Mouse (Mus musculus) kidney, embryonic 15.5 days (tissue): ENCODE measurements around the gene Col18a1. TPM values are rescaled to one million over a fixed set of nuclear protein-coding genes. Genes with fewer than 3 reads are reported as not detected.

Experiments
- ATAC-seq: fragments of 200-750 bp; cut with Nextera tagmentation; replicated peaks from 2 replicates; pipeline ENCODE4 v1.8.0; 2017; ENCODE audit warnings: moderate TSS enrichment; ENCODE audit not compliant: low FRiP score
- H3K27ac ChIP-seq: fragments of 300-500 bp; sonication (generic); 2 replicates; pipeline ENCODE4 v1.5.1; 2015; ENCODE audit warnings: mild to moderate bottlenecking, inconsistent platforms
- H3K27me3 ChIP-seq: fragments of 300-500 bp; sonication (generic); 2 replicates; pipeline ENCODE4 v1.6.1; 2015; ENCODE audit warnings: inconsistent platforms
- H3K36me3 ChIP-seq: fragments of 300-500 bp; sonication (generic); 2 replicates; pipeline ENCODE4 v1.6.1; 2015; ENCODE audit warnings: inconsistent platforms
- H3K4me1 ChIP-seq: fragments of 300-500 bp; sonication (generic); 2 replicates; pipeline ENCODE4 v1.6.1; 2015; ENCODE audit warnings: inconsistent platforms
- H3K4me2 ChIP-seq: fragments of 300-500 bp; sonication (generic); 2 replicates; pipeline ENCODE4 v1.6.1; 2015; ENCODE audit warnings: moderate library complexity, mild to moderate bottlenecking, inconsistent platforms
- H3K4me3 ChIP-seq: fragments of 300-500 bp; sonication (generic); replicated peaks from 2 replicates; pipeline ENCODE4 v1.5.1; 2015; ENCODE audit warnings: mild to moderate bottlenecking, inconsistent platforms
- H3K9ac ChIP-seq: fragments of 300-500 bp; sonication (generic); 2 replicates; pipeline ENCODE4 v1.6.1; 2015; ENCODE audit warnings: mild to moderate bottlenecking, inconsistent platforms
- H3K9me3 ChIP-seq: fragments of 300-500 bp; sonication (generic); replicated peaks from 2 replicates; pipeline ENCODE4 v1.6.1; 2016; ENCODE audit warnings: inconsistent platforms
- WGBS: fragments of 180-500 bp; shearing (Covaris S2); methylation state at CpG from one replicate; pipeline ENCODE4 v1.1.7; 2015; ENCODE audit warnings: mixed read lengths; 5-methylcytosine and 5-hydroxymethylcytosine counted together
- polyA plus RNA-seq: library from polyadenylated mRNA; unstranded; fragments of >200 nt; fragmentation: Nextera tagmentation; extraction: Ambion mirVana; gene quantifications from 2 replicates; pipeline ENCODE4 v1.2.1, GENCODE M21; 2015

Gene Col18a1
- polyA plus RNA-seq, 1 experiment from 2014 or later: 206 TPM

DNA sequence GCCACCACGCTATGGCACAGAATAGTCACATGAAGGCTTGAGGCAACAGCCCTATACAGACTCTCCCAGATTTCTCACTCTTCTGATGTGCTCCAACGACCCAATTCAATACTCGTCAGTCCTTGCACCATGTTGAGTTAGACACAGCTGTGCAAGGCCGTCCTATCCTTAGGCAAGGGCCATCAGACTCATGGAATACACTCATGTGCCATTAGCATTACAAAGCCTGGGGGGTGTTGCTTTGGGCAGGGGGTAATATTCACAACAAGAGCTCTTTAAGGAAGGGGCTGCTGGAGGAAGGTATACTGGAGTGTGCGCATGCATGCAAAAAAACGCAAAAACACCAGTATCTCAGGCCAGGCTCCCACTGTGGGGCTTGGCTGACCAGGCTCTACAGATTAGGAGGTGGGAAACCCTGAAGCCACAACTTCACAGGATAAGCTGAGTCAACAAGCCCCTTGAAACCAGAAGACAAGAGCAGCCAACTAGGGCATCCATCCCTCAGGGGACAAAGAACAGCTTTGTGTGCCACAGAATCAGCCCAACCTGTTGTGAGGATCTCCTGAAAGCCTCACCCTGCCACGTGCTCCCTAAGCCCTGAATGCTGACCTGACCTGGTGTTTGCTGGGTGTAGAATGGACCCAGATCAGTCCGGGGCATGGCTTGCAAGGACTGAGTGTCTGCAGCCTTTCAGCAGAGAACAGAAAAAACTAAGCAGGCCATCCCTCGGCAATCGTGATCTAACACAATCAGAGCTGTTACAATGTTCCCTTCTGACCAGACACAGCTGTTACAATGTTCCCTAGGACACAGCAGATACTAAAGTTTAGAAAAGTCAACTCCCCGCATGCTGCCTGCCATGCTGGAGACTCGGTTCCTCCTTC, 69.1 kb downstream of the Col18a1 start:
- Histone ChIP-seq H3K4me3 (no peak overlapping the region), H3K27me3 (no peaks in the 10 kb centered on the region), H3K4me2 (no peak overlapping the region), H3K36me3 (peaks cover 41% of the 10 kb centered on the region), H3K27ac (peak overlapping the region; percentile 63), H3K9me3 (peaks cover 11% of the 10 kb centered on the region; the same call in 1 of the 2 replicates), H3K4me1 (peaks cover 19% of the 10 kb centered on the region), H3K9ac (no peak overlapping the region)
- no peak for ATAC-seq
- WGBS: 65% methylated on average over 12 of the region's 12 CpGs

DNA sequence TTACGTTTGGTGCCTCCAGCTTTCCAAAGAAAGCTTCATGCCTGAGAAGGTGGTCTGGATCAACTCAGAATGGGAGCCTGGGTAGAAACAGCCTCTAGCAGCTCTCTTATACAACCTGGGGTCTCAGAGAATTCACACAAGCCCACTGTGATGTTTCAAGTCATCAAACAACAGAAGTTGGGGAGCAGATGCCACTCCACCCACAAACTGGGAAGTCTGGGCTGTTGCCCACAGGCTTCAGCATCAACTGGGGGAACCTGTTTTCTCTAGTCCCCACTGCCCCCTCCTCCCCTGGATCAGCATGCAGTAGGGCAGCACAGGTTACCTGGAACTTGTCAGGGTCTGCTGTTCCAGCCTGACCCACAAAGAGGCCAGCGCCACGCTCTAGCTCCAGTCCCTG, 70.7 kb downstream of the Col18a1 start:
- Histone ChIP-seq H3K4me3 (no peak overlapping the region), H3K4me2 (no peak overlapping the region), H3K9me3 (peaks cover 11% of the 10 kb centered on the region; the same call in 1 of the 2 replicates), H3K36me3 (peaks cover 42% of the 10 kb centered on the region), H3K27ac (no peak overlapping the region), H3K9ac (no peak overlapping the region), H3K27me3 (no peaks in the 10 kb centered on the region), H3K4me1 (peaks cover 23% of the 10 kb centered on the region)
- no peak for ATAC-seq
- 94% methylated on average over 3 of the region's 3 CpGs for WGBS

DNA sequence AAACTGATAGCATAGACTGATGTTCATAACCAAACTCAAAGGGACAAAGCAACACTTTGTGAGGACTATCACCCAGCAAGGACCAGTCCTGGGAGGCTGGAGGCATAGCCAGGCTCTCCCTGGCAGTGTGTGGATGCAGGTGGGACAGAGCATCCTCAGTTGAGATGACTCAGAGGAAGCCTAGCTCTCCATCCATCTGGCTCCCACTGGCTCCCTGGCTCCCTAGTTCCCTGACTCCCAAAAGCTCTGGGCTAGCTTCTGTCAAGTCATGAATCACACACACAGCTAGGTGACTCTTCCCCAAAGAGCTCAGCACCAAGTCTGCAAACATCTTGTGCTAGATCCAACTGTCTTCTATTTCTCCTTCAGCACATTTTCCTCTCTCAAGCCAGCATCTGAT, 72.5 kb downstream of the Col18a1 start:
- no peak overlapping the region for H3K4me2 ChIP-seq
- no peaks in the 10 kb centered on the region for H3K27me3 ChIP-seq
- H3K27ac ChIP-seq: no peak overlapping the region
- H3K4me1 ChIP-seq: peaks cover 35% of the 10 kb centered on the region
- peaks cover 11% of the 10 kb centered on the region; the same call in 1 of the 2 replicates for H3K9me3 ChIP-seq
- no peak overlapping the region for H3K9ac ChIP-seq
- no peak for ATAC-seq
- H3K4me3 ChIP-seq: no peak overlapping the region
- H3K36me3 ChIP-seq: peaks cover 43% of the 10 kb centered on the region

DNA sequence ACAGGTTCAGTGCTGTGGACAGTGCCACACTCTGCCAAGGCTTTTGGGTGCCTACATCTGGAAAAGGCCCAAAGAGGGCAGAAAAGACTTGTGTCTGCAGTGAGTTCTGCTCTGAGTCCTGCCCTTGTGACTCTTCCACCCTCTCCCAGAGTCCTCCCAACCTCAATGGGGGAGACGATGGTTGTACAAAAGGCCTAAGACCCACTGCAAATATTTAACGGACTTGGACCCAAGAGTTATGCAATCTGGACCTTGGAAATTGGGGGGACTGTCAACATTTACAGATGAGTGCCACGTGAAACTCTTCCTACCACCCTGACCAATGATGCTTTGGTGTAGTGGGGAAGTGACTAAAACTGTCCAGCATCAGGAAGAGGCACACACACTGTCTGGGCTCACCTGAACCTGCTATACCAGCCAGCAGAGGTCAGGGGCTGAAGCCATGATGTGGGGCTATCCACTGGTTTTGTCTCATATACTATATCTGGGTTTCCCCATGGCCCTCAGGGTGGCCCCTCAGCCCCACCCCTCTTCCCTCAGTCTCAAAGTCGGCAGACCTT, 74.7 kb downstream of the Col18a1 start:
- 75% methylated on average over 4 of the region's 4 CpGs for WGBS
- H3K4me2 ChIP-seq: no peak overlapping the region
- peaks cover 11% of the 10 kb centered on the region; the same call in 1 of the 2 replicates for H3K9me3 ChIP-seq
- H3K4me3 ChIP-seq: no peak overlapping the region
- H3K36me3 ChIP-seq: peaks cover 64% of the 10 kb centered on the region
- ATAC-seq: no peak
- peaks cover 21% of the 10 kb centered on the region for H3K4me1 ChIP-seq
- no peak overlapping the region for H3K27ac ChIP-seq
- no peak overlapping the region for H3K9ac ChIP-seq
- H3K27me3 ChIP-seq: no peaks in the 10 kb centered on the region

DNA sequence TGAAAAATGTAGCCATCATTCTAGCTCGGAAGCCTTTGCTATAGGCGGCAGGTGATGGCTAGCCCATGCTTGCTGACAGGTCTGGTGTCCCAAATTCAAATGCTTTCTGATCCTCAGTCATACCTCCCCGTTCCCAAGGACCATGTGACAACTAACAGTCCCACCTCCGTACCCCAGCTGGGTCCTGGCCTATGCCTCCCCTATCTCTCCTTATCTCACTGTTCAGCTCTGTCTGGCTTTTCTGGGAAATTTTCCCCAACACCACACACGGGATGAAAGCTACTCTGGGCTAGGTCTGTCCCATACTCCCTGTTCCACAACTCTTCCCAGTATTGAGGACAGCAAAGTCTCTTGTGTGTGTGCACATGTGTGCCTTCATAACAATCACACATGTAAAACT, 76.3 kb downstream of the Col18a1 start:
- Histone ChIP-seq H3K9ac (no peak overlapping the region), H3K36me3 (peaks cover 66% of the 10 kb centered on the region), H3K27me3 (no peaks in the 10 kb centered on the region), H3K4me2 (no peak overlapping the region), H3K27ac (no peak overlapping the region), H3K4me1 (peaks cover 21% of the 10 kb centered on the region), H3K9me3 (peaks cover 11% of the 10 kb centered on the region; the same call in 1 of the 2 replicates), H3K4me3 (no peak overlapping the region)
- no peak for ATAC-seq
- 71% methylated on average over 5 of the region's 5 CpGs for WGBS

DNA sequence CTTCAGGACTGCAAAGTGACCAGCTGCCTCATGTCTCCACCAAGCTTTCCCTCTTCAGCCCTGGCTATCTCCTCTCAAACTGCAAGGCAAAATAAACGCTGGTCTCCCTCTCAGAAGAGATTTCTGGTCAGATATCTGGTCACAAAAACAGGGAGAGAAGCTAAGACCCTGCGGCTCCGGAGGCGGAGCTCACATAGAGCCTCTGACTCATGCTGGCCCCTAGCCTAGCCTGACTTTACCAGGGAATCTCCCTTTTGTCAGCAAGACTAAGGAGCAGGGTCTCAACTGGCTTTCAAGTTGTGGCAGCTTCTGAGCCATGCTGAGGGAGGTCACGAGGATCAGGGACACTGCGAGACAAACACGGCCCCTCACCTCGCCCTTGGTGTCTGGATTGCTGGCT, 77.0 kb downstream of the Col18a1 start:
- H3K27me3 ChIP-seq: no peaks in the 10 kb centered on the region
- 0 out of 2 replicates have a peak overlapping the region, but pooled peaks have one; percentile 4 for H3K9ac ChIP-seq
- 0 out of 2 replicates have a peak overlapping the region, but pooled peaks have one; percentile 20 for H3K4me2 ChIP-seq
- no peak overlapping the region for H3K4me3 ChIP-seq
- peaks cover 65% of the 10 kb centered on the region for H3K36me3 ChIP-seq
- H3K27ac ChIP-seq: peak overlapping the region; percentile 68
- peaks cover 11% of the 10 kb centered on the region; the same call in 1 of the 2 replicates for H3K9me3 ChIP-seq
- peak; percentile 63; the same call in 1 of the 2 replicates for ATAC-seq
- 53% methylated on average over 8 of the region's 8 CpGs for WGBS
- peaks cover 25% of the 10 kb centered on the region for H3K4me1 ChIP-seq

DNA sequence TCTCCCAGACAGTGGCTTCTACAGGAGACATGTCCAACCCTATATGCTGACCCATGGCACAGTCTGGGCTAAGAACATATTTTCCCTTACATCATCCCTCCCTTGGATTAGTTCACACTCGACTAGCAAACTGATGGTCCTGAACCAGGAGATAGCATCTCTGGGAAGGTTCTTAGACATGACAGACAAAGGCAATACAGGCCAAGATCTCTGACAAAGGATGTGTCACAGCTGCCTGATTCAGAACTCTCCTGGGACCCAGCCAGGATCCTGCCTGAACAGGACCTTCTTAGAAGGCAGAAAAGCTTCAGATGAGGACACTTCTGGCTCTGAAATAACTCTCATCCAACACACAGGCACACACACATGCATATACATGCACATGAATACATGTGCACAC, 81.8 kb downstream of the Col18a1 start:
- H3K4me1 ChIP-seq: peaks cover 24% of the 10 kb centered on the region
- no peaks in the 10 kb centered on the region for H3K27me3 ChIP-seq
- ATAC-seq: no peak
- H3K36me3 ChIP-seq: peaks cover 64% of the 10 kb centered on the region
- H3K9me3 ChIP-seq: no peaks in the 10 kb centered on the region
- no peak overlapping the region for H3K4me2 ChIP-seq
- no peak overlapping the region for H3K9ac ChIP-seq
- H3K4me3 ChIP-seq: no peak overlapping the region
- WGBS: 33% methylated on average over 1 of the region's 1 CpGs
- 0 out of 2 replicates have a peak overlapping the region, but pooled peaks have one; percentile 9 for H3K27ac ChIP-seq

DNA sequence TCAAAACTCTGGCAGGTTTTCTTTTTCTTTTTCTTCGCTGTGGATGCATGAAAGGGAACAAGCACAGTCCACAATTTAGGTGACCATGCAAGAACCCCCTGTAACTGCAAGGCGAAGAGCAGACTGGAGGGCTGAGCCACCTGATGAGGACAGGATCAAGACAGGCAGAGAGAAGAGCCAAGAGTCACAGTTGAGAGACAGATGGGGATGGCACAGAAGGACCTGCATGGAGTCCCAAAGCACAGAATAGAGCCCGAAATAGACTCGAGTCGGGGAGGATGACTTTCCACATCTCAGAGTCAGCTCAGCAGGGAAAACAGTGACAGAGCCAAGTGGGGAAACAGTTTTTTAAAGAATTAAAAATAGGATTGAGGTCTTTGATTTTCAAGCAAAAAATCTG, 83.4 kb downstream of the Col18a1 start:
- no peak overlapping the region for H3K4me3 ChIP-seq
- H3K9ac ChIP-seq: no peak overlapping the region
- H3K4me2 ChIP-seq: no peak overlapping the region
- peak overlapping the region; percentile 56 for H3K27ac ChIP-seq
- H3K36me3 ChIP-seq: peaks cover 71% of the 10 kb centered on the region
- WGBS: 76% methylated on average over 5 of the region's 5 CpGs
- no peak for ATAC-seq
- H3K27me3 ChIP-seq: no peaks in the 10 kb centered on the region
- peaks cover 19% of the 10 kb centered on the region; the same call in 1 of the 2 replicates for H3K4me1 ChIP-seq
- H3K9me3 ChIP-seq: no peaks in the 10 kb centered on the region

DNA sequence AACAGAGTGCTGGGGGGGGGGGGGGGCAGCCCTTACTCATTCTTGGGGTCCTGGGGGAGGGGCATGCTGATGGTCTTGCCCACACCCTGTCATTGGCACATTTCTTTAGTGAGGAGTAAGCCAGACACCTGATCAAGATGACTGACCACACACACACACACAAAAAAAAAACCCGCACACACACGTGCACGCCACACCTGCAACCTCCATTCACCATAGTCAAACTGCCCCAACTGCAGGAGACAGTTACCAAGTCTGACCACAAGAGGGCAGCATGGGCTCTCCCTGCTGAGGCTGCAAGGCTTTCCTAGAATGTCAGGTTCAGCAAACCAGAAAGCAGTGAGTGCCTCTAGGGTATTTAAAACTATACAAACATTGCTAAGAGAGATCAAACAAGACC, 83.9 kb downstream of the Col18a1 start:
- Histone ChIP-seq H3K9me3 (no peaks in the 10 kb centered on the region), H3K27me3 (no peaks in the 10 kb centered on the region), H3K4me3 (no peak overlapping the region), H3K27ac (peak overlapping the region; percentile 56), H3K36me3 (peaks cover 71% of the 10 kb centered on the region), H3K4me1 (peaks cover 19% of the 10 kb centered on the region; the same call in 1 of the 2 replicates), H3K4me2 (no peak overlapping the region), H3K9ac (no peak overlapping the region)
- no peak for ATAC-seq
- 8% methylated on average over 3 of the region's 3 CpGs for WGBS

DNA sequence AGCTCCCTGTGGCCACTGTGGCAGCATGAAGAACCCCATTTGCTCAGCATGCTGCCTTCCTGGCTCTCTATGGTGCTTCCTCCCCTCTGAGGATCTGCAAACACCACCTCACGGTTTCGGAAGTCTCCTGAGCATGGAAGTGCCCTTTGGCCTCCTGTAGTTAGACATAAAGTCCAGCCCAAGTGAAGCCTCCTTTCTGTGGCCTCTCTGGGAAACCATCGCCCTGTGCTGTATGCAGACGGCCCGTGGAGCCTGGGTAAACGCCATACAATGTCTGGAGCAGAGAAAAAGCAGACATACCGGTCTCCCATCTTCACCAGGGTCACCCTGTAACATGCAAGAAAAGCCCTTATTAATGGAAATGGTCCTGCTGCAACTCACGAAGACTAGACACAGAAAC, 87.4 kb downstream of the Col18a1 start:
- Histone ChIP-seq H3K9me3 (no peaks in the 10 kb centered on the region), H3K9ac (no peak overlapping the region), H3K4me1 (peaks cover 11% of the 10 kb centered on the region; the same call in 1 of the 2 replicates), H3K27me3 (no peaks in the 10 kb centered on the region), H3K4me2 (no peak overlapping the region), H3K4me3 (no peak overlapping the region), H3K27ac (peak overlapping the region; percentile 15), H3K36me3 (peaks cover 71% of the 10 kb centered on the region)
- peak; percentile 55; the same call in 1 of the 2 replicates for ATAC-seq
- 81% methylated on average over 8 of the region's 8 CpGs for WGBS

DNA sequence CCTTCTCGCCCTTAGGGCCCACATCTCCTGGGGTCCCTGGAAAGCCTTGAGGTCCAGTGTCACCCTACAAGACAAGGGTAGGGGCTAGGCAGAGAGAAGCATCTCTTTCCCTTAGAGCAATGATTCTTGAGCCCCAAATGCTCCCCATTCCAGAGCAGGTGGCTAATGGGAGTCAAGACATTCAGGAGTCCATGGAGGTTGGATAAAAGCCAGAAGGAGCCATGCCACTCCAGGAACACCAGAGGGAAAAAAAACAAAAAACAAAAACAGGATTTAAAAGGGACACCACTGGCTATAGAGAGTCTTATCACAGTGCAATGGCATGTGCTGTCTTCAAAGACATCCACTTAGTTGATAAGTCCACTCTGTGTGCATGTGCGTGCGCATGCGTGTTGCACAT, 87.9 kb downstream of the Col18a1 start:
- Histone ChIP-seq H3K27me3 (no peaks in the 10 kb centered on the region), H3K9me3 (no peaks in the 10 kb centered on the region), H3K9ac (no peak overlapping the region), H3K36me3 (peaks cover 73% of the 10 kb centered on the region), H3K4me2 (no peak overlapping the region), H3K27ac (peak overlapping the region; percentile 15), H3K4me3 (no peak overlapping the region), H3K4me1 (peaks cover 9% of the 10 kb centered on the region; the same call in 1 of the 2 replicates)
- ATAC-seq: no peak
- WGBS: 100% methylated on average over 4 of the region's 4 CpGs

DNA sequence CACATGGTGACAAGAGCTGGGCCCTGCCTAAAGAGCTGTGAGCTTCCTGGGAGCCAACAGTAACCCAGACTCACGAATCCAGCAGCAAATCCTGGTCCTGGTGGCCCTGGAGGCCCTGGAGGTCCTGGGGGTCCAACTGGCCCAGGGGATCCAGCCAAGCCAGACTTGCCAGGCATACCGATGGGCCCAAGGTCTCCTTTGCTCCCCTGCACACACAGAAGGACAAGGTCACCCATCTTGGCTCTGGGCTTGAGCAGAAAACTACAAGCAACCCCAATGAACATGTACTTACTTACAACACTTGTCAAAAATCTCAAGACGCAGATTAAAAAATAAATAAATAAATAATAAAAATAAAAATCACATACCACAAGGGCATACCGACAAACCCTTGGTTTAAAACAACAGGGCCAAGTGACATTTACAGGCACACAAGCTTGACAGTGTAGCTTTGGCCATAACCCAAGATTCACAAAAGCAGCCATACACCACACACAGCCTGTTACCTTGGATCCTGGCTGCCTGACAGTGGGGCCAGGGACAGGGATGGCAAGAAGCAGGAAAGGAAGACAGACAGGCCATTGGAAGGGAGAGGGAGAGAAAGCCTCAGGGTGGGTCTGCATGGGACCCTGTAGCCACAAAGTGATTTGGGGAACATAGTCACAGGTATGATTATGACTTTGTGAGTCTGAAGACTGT, 91.9 kb downstream of the Col18a1 start:
- Histone ChIP-seq H3K27ac (no peak overlapping the region), H3K9ac (no peak overlapping the region), H3K4me3 (no peak overlapping the region), H3K36me3 (peaks cover 97% of the 10 kb centered on the region), H3K4me2 (no peak overlapping the region), H3K9me3 (no peaks in the 10 kb centered on the region), H3K27me3 (no peaks in the 10 kb centered on the region), H3K4me1 (no peaks in the 10 kb centered on the region)
- no peak for ATAC-seq
- 79% methylated on average over 4 of the region's 4 CpGs for WGBS
